Mouse (Mus musculus): ENCODE results near the gene Vrtn.
A peak's percentile ranks its signal among the peaks of the same experiment; 100 is the strongest.

Gene Vrtn

GRCm38 (mm10) chr12:84640654-84641053 is at the start of gene Vrtn:
TSS of gene Vrtn (plus strand) at chr12:84641019.
- DNase-seq: no peak

DNA sequence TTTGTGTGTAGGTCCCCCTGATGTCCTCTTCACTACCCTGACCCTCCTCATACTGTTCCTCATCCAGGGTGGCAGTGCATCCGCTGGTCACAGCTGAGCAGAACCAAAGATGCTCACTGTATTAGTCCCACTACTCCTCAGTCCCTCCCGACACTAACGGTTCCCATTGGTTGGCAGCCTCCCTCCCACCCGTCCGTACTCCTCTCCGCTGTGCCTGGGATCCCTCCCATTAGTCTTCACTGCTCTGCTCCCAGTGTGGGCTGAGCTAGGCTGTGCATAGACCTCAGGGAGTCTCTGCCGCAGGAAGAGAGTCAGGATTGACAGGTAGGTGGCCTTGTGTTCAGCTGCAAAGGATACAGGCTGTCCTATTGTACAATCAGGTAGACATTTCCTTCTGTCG is 42.5 kb upstream of the Vrtn start:
- no peak for DNase-seq

GRCm38 (mm10) chr12:84604001-84604400 is 36.8 kb upstream of the Vrtn start:
- DNase-seq: no peak

DNA sequence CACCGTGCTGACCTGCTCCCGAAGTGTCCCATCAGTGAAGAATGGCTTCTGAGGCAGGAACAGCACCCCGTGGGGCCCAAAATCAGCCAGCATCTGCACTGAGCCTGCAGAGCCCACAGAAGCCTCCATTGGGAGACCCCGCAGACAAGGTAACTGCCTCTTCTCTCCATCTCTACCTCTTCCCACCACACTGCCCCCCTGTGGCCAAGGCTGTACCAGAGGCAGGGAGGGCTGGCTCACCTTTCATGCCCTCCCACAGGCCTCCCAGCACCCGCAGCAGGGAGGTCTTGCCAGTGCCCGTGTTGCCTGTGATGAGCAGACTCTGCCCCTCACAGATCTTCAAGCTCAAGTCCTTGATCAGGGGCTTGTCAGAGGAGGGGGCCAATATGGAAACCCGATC is 35.0 kb upstream of the Vrtn start:
- no peak for DNase-seq

GRCm38 (mm10) chr12:84611718-84612117 is 29.1 kb upstream of the Vrtn start:
- DNase-seq: no peak

DNA sequence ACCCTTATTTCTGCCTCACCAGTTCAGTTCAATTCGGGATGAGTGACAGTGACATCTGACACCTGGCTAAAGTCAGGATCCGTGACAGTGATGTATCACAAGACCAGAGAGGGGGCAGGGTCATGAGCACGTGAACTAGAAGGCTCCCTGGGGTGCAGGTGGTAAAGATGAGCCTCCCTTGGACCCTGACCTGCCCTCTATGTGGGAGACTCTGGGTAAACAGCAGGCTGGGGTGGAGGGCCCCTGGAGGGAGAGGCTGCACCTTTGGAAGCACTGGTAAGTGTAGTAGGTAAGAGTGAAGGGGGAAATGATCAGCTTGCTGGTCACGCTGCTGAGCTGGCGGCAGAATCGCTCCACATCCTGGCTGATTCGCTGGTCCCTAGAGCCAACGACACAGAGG is 28.3 kb upstream of the Vrtn start:
- DNase-seq: no peak

DNA sequence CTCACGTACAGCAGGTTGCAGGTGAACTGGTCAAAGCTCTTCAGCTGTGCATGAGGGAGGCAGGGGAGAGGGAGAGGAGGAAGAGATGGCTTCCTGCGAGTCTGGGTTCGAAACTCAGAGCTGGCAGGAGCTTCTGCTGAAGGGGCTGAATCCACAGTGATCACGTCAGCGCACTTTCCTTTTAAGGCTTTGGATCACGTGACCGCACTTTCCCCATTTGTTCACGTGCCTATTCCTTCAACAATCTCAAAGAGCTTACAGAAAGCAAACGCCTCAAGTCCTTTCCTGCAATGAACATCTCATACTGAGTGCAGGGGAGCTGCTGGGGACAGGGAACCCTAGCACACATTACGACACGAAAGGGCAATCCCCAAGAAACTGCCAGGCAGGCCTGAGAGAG is 26.8 kb upstream of the Vrtn start:
- DNase-seq: no peak

DNA sequence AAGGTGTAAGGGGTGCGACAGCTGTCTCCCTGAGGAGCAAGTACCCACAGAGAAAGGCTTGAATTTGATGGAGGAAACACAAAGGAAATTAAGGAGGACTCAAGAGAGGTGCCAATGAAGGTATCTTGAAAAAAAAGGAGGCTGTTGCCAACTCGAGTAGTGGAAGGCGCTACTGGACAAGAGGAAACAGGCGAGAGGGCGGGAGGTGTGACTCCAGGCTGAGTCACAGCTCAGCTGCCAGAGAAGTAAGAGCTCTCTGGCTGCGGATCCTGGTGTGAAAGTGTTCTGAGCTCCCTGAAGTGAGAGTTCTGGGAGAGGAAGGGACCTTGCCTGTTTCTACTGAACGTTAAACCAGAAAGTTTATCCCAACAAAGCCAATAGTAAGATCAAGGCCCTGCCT is 26.3 kb upstream of the Vrtn start:
- peak; percentile 13 for DNase-seq

DNA sequence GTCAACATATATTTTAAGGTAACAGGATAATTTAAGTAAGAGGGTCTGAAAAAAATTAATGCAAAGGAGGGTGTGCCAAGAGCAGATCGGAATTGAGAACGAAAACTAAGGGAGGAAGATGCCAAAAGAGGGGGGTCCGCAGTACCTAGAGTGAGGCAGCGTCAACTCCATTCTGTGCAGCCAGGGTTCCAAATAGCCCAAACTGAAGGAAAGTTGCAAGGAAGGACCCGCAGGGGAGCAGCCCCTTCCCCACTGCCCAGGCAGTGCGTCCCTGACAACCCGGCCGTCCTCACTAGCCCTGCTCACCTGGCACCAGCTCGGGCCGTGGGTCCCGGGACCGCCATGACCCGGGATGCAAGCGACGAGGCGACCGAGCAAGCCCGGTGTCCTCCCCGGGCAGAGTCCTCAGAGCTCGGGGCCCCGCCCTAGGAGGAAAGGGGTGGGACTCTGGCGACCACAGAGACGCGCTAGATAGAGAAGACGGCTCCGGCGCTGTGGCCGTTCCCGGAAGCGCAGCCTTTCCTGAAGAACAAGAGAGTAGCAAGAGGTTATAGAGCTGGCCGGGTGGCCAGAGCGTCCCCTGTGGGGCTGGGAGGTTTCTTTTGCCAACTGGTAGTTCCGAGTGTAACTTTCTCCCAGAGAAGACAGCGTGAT is 23.7 kb upstream of the Vrtn start, which contains the start of gene Abcd4:
TSS of gene Abcd4 (minus strand) at position 437 of the 654 bp plus-strand sequence.
- DNase-seq: peak; percentile 94

DNA sequence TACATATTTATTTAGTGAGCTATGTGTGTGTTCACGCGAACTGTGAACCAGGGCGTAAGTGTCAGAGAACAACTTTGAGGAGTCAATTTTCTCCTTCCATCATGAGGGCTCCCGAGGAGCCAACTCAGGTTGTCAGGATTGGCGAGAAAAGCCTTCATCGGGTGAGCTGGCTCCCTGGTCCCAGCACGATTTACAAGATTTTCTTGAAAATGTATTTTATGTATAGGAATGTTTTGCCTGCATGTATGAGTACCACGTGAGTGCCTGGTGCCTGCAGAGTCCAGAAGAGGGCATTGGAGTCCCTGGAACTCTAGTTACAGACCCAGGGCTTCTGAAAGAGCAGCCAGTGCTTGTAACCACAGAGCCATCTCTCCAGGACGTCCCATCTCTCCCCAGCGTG is 23.2 kb upstream of the Vrtn start:
- DNase-seq: peak; percentile 8

DNA sequence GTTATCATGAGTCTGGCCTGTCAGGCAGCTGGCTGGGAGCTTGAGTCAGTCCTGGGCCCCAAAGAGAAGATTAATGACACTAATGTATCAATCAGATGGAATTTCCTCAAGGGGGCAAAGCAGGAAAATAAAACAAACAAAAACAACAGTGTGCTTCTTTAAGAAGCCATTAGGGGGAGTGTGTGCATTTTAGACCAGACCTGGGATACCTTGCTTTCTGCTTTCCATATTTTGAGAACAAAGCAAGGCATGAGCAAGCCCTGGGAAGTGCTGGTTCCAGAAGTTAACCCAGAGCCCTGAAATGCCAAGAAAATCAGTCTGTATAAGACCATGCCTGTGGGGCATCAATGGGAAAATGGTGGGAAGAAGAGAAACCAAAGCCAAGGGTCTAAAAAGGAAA is 19.8 kb upstream of the Vrtn start:
- no peak for DNase-seq

DNA sequence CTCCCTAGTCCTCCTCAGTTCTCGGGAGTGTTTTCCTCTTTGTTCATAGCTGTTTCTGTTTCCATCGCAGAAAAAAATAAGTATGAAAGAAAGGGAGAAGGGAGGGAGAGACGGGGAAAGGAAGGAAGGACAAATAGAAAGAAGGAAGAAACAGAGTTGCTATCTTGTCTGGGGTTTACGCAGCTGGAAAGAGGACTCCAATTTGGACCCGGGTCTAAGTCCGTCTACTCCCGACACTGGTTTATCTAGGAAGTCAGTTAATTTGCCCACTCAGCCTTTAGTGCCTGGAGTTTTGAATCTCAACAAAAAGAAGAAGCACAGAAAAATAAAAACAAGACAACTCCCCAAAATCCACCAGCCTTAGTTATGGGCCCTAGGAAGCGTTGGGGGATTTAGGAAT is 16.2 kb upstream of the Vrtn start:
- no peak for DNase-seq

DNA sequence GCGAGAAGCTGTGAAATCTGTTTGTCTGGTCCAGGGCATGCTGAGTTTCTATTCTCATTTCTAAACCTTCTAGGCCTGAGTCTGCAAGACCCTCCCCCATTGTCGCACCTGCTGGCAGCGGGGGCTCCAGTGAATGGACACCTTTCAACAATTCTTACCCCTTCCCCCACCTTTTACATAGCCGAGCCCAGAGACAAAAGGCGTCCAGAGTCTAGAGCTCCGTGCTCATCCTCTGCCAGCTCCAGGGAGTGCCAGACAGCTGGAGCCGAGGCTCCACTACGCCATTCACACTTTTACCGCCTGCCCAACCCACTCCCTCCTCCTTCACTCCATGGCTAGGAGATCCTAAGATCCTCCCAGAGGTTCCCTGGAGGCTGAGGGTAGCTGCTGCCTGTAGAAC is 15.7 kb upstream of the Vrtn start:
- DNase-seq: no peak

DNA sequence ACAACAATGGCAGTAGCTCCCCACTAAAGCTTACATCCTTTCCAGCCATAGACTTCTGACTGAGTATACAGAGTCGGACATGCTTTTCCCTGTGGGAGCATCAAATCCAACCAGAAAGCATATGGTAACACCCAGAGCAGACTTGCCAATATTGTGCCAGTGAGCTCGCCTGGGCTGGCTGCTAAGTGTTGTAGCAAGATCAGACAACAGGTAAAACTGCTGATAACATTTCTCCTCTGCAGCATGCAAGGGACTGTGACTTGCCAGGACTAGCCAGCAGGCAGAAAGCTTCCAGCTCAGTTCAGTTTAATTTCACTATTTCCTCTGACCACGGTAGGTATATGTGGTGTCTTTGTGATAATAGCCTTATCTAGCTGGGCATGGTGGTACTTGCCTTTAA is 9.0 kb upstream of the Vrtn start:
- DNase-seq: no peak

GRCm38 (mm10) chr12:84640253-84640652 is 566 bp upstream of the Vrtn start:
- DNase-seq: no peak

DNA sequence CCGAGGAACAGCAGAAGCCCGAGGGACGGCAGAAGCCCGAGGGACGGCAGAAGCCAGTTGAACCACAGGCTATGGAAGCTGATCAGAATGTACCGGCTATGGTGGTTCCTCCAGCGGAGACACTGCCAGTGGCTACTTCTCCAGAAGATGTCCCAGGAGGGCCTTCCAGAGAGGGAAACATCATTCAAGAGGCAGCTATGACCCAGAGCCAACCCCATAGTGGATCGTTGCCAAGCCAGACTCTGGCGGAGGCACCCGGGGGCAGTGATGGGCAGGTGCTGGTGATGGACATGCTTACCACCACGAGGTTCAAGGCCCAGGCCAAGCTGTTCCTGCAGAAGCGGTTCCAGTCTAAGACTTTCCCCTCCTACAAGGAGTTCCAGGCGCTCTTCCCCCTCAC is 9.4 kb downstream of the Vrtn start:
- DNase-seq: no peak

DNA sequence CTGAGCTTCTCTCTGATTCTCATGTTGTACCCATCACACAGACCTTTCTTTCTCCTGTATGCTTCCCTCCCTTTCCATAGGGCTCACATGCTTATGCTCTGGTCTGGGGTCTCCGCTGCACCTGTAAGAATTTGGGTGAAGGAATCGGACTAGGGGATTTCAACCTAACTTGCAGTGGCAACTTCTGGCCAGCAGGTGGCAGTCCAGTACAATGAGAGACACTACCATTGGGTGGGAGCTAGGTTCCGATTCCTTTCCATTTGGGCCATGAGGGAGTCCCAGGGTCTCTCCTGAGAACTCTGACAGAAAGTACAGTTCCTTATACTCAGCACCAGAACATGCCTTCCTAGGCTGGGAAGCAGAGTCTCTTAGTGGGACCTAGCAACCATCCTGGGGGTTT is 13.1 kb downstream of the Vrtn start:
- peak; percentile 73 for DNase-seq

DNA sequence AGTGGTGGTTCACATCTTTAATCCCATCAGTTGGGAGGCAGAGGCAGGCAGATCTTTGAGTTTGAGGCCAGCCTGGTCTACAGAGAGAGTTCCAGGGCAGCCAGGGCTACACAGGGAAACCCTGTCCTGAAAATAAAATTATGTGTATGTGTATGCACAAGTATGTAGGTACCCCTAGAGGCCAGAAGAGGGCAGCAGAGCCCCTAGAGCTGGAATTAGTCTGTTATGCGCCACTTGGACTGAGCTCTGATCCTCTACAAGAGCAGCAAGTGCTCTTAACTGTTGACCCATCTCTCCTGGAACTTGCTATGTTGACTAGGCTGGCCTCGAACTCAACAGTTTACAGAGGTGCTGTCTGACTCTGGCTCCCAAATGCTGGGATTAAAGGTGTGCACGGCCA is 29.7 kb downstream of the Vrtn start:
- DNase-seq: no peak

- no peak for DNase-seq
Observed at GRCm38 (mm10) chr12:84671646-84672045, 30.8 kb downstream of the Vrtn start.

GRCm38 (mm10) chr12:84674666-84675526 is 34.1 kb downstream of the Vrtn start:
- DNase-seq: no peak

DNA sequence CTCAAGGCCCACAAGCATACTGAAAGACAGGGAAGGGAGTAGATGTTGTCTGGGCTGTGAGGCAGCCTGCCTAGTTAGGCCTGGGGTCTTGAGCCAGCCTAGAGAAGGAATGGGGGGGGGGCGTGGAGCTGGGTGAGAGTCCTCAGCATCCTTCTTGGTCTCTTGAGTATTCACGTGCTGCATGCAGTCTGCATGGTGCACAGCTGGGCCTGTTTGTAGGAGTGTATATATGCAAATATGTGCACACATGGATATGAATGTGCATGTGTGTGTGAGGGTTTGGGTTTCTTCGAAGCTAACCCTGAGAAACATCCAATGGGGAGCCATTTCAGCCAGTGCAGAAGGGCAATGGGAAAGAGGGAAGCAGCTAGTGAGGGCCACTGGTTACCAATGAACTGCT is 35.2 kb downstream of the Vrtn start:
- DNase-seq: no peak

DNA sequence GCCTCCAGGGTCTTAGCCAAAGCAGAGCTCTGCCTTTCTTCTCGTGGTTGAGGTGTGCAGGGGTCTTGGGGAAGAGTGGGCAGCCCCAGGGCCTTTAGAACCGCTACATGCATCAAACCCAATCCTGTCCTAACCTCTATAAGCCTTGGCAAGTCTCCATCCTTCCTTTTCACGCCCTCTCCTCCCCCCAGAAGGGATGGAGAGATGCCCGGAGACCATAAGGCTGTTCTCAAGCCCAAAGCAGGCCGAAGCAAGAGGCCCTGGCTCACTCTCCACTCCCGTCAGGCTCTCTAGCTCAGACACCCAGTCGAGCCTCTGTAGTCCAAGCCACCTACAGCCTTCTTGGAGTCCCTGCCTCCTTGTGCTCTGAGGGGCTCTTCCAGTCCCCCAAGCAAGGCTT is 43.8 kb downstream of the Vrtn start:
- no peak for DNase-seq

DNA sequence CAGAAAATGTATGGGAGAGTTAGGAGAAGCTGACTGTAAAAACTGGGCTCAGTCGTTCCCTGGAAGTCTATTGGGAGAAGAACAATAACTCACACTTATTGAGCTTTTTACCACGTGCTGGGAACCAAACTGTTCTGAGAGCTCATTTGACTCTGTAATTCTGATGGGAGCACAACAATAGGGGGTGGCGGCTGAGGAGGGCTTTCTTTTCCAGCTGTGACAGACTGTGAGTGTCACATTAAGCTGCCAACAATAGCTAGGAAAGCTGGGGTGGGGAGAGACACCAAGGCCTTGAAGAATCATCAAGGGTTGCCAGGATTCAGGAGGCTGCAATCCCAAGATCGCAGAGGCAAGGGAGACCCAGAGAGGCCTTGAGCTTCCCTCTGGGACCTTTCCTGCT is 45.4 kb downstream of the Vrtn start:
- no peak for DNase-seq

DNA sequence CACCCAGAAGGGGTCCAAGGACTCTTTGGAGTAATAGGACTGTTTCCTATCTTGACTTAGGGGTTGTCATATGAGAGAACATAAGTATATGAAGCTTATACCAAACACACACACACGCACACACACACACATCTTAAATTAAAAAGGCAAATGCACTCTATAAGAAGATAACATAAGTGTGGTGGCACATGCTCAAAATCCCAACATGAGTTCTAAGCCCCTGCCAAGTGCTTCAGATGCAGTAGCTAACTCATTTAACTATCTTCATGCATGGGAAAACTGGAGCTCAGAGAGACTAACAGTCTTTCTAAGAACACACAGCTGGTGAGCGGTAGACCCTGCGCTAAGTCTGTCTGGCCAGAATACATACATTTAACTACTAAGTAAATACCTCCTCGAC is 46.7 kb downstream of the Vrtn start:
- DNase-seq: no peak

GRCm38 (mm10) chr12:84689051-84689450 is 48.2 kb downstream of the Vrtn start:
- no peak for DNase-seq
